Mouse (Mus musculus): ENCODE data around the gene 1500011B03Rik. TPM values are rescaled to one million over a fixed set of nuclear protein-coding genes. Genes with fewer than 3 reads are reported as not detected.
A peak's percentile ranks its signal among the peaks of the same experiment; 100 is the strongest.

1500011B03Rik gene
- polyA plus RNA-seq, 1 experiment = 245 TPM

DNA sequence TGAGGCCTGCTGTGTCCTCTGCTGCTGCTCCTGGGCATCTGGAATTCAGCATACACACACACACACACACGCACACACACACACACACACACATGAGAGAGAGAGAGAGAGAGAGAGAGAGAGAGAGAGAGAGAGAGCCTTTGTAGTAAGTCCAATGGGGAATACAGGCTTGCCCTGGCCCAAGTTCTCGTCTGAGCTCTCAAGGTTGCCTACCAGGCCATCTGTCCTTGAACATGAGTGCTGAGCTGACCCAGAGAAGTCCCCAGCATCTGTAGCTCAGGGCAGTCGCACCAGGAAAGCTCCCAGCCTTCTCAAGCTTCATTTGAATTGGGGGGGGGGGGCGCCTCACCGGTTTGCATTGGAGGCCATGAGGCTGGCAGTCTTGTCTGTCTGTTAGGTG lies 38.1 kb downstream of the 1500011B03Rik start:
- H3K4me3 ChIP-seq (ENCODE audit: insufficient read depth, low read length) = no peak overlapping the region
- H3K4me1 ChIP-seq (ENCODE audit: control insufficient read depth, insufficient read depth, low read length) = peaks cover 6% of the 10 kb centered on the region
- TF ChIP-seq CTCF (IDR thresholded peaks at IDR 0.05; ENCODE audit: extremely low read depth, insufficient read depth, low read length) = no peak
- TF ChIP-seq POLR2A (IDR thresholded peaks at IDR 0.05; ENCODE audit: extremely low read depth, insufficient read depth, low read length) = no peak
- peak overlapping the region; percentile 81 for H3K27ac ChIP-seq (ENCODE audit: insufficient read depth, low read length)

DNA sequence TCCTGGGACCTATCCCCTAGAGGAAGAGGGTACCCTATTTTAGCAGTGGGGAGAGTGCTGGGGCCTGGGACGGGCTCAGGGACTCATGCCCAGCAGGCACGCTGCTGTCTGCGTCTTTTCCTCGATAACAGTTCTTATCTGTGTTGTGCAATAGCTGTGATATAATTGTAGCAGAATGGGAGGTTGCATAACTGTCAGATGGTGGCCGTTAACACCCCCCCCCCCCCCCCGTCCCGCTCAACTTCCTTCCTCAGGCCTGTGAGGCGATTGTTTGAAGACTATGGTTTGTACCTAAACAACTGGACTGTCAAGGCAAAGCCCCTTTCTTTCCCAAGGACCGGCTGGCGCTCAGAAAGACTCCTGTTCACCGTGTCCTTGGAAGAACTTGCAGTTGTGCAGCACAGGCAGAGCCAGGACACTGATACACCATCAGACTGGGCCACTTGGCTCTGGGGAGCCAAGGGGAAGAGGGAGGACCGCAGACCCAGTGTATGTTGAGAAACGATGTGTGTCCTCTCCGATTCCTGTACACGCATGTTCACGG lies 38.6 kb downstream of the 1500011B03Rik start:
- Histone ChIP-seq H3K4me3 (ENCODE audit: insufficient read depth, low read length) (no peak overlapping the region), H3K4me1 (ENCODE audit: control insufficient read depth, insufficient read depth, low read length) (peaks cover 6% of the 10 kb centered on the region), H3K27ac (ENCODE audit: insufficient read depth, low read length) (peak overlapping the region; percentile 81)
- TF ChIP-seq POLR2A (IDR thresholded peaks at IDR 0.05; ENCODE audit: extremely low read depth, insufficient read depth, low read length) (no peak), CTCF (IDR thresholded peaks at IDR 0.05; ENCODE audit: extremely low read depth, insufficient read depth, low read length) (no peak)

DNA sequence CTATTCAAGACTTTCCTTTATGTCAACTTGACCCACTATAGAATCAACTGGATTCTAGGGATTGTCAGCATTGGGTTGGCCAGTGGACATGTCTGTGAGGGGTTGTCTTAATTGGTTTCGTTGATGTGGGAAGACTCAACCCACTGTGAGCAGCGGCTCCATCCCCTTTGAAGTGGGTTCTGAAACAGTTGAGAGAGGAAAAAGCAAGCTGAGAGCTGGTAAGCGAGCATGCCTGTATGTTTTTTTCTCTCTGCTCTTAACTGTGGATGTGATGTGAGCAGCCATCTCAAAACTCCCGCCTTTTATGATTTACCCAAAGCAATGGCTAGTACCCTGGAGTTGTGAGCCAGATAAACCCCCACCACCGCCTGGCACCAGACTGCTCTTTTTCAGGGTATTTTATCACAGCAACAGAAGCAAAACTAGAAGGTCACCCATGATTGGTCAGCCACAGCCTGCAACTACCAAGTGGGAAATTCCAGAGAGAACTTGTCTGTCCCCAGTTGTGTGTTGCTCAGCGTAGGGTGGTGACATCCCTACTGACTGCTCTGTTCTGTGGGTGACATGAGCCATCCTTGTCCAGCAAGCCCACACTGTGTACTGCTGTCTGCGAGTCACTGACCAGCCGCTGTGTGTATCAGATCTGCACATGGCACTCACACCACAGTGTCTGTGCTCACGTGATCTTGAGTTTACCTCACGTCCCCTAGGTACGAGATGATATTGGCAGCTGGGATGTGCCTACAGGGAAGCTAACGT lies 39.7 kb downstream of the 1500011B03Rik start:
- Histone ChIP-seq H3K4me3 (ENCODE audit: insufficient read depth, low read length) (no peak overlapping the region), H3K27ac (ENCODE audit: insufficient read depth, low read length) (peak overlapping the region; percentile 78; the same call in 1 of the 2 replicates), H3K4me1 (ENCODE audit: control insufficient read depth, insufficient read depth, low read length) (peaks cover 6% of the 10 kb centered on the region)
- TF ChIP-seq CTCF (IDR thresholded peaks at IDR 0.05; ENCODE audit: extremely low read depth, insufficient read depth, low read length) (no peak), POLR2A (IDR thresholded peaks at IDR 0.05; ENCODE audit: extremely low read depth, insufficient read depth, low read length) (no peak)

DNA sequence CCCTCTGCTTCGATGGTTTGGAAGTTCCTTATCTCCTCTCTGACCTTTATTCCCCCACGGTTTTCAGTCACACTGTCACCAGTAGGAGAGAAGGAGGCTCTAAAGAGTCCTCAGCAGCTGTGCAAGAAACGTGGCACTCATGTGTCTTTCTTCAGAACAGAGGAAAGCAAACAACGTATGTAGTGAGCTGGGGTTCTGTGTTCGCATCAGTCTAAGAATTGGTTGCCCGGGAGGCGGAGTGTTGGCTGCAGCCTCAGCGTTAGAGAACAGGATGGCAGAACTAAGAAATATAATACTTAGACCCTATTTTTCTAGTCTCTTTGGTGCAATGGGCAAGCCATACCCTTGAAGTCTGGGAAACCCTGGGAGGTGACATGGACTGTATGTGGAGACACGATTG lies 40.3 kb downstream of the 1500011B03Rik start:
- Histone ChIP-seq H3K4me3 (ENCODE audit: insufficient read depth, low read length) (no peak overlapping the region), H3K27ac (ENCODE audit: insufficient read depth, low read length) (no peak overlapping the region), H3K4me1 (ENCODE audit: control insufficient read depth, insufficient read depth, low read length) (peaks cover 6% of the 10 kb centered on the region)
- no peak for TF ChIP-seq CTCF (IDR thresholded peaks at IDR 0.05; ENCODE audit: extremely low read depth, insufficient read depth, low read length)
- no peak for TF ChIP-seq POLR2A (IDR thresholded peaks at IDR 0.05; ENCODE audit: extremely low read depth, insufficient read depth, low read length)

DNA sequence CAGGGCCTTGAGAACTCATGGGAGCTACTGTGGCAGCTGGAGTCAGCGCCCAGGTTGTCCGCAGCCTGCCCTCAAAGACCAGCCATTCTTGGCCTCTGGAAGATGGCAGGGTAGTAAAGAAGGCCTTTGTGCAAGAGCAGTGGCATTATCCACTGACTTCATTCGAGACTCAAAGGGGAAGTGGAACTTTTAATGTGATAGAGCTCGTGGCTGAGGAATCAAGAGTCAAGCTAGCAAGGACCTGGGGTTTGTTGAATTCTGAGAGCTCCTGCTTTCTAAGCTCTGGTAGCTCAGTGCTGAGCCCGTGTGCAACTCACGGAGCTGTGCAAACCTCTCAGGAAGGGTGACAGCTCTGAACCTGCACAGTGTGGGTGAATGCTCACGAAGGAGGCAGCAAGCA lies 42.4 kb downstream of the 1500011B03Rik start:
- no peak overlapping the region for H3K27ac ChIP-seq (ENCODE audit: insufficient read depth, low read length)

DNA sequence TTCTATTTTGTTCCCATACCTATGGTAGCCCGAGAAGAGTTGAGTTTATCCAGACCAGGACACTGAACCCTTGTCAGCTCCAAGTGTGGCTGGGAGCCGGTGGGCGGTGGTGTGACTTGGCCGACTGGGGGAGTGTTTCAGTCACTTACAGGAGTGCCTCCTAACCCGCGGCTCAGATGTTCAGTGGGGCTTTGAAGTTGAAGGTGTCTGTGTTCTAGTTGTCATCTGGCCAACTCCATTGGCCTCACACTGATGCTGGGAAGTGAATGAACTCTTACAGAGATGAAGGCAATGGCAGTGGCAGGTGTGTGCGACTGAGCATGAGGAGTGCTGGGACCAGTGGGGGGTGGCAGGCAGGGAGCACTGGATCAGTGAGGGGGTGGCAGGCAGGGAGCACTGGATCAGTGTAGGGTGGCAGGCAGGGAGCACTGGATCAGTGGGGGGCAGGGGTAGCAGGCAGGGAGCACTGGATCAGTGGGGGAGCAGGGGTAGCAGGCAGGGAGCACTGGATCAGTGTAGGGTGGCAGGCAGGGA lies 43.2 kb downstream of the 1500011B03Rik start:
- peaks cover 6% of the 10 kb centered on the region for H3K4me1 ChIP-seq (ENCODE audit: control insufficient read depth, insufficient read depth, low read length)
- no peak overlapping the region for H3K4me3 ChIP-seq (ENCODE audit: insufficient read depth, low read length)
- H3K27ac ChIP-seq (ENCODE audit: insufficient read depth, low read length) = no peak overlapping the region
- no peak for TF ChIP-seq CTCF (IDR thresholded peaks at IDR 0.05; ENCODE audit: extremely low read depth, insufficient read depth, low read length)
- no peak for TF ChIP-seq POLR2A (IDR thresholded peaks at IDR 0.05; ENCODE audit: extremely low read depth, insufficient read depth, low read length)

More for the DNA sequence above, 42.4 kb downstream of the 1500011B03Rik start:
- TF ChIP-seq CTCF (IDR thresholded peaks at IDR 0.05; ENCODE audit: extremely low read depth, insufficient read depth, low read length) (no peak), POLR2A (IDR thresholded peaks at IDR 0.05; ENCODE audit: extremely low read depth, insufficient read depth, low read length) (no peak)
- H3K4me1 ChIP-seq (ENCODE audit: control insufficient read depth, insufficient read depth, low read length) = peaks cover 6% of the 10 kb centered on the region
- H3K4me3 ChIP-seq (ENCODE audit: insufficient read depth, low read length) = no peak overlapping the region

DNA sequence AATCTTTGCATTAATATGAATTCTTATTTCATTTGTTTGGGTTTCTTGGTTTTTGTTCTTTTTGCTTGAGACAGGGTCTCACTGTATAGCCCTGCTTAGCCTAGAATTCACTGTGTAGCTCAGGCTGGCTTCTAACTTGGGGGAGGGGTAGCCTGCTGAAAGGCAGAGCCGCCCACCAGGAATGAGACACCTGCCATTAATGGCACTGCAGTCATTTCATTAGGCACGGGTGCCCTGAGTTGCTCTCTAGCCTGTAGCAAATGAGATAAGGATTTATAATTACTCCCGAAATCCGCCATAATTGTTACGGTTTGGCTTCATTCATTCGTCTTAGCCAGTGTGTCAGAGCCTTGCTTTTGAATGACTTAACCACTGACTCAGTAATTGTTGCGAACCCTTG lies 47.1 kb downstream of the 1500011B03Rik start:
- H3K27ac ChIP-seq (ENCODE audit: insufficient read depth, low read length) = no peak overlapping the region
- TF ChIP-seq POLR2A (IDR thresholded peaks at IDR 0.05; ENCODE audit: extremely low read depth, insufficient read depth, low read length) = no peak
- no peak for TF ChIP-seq CTCF (IDR thresholded peaks at IDR 0.05; ENCODE audit: extremely low read depth, insufficient read depth, low read length)
- no peaks in the 10 kb centered on the region for H3K4me1 ChIP-seq (ENCODE audit: control insufficient read depth, insufficient read depth, low read length)
- H3K4me3 ChIP-seq (ENCODE audit: insufficient read depth, low read length) = peak overlapping the region; percentile 86

DNA sequence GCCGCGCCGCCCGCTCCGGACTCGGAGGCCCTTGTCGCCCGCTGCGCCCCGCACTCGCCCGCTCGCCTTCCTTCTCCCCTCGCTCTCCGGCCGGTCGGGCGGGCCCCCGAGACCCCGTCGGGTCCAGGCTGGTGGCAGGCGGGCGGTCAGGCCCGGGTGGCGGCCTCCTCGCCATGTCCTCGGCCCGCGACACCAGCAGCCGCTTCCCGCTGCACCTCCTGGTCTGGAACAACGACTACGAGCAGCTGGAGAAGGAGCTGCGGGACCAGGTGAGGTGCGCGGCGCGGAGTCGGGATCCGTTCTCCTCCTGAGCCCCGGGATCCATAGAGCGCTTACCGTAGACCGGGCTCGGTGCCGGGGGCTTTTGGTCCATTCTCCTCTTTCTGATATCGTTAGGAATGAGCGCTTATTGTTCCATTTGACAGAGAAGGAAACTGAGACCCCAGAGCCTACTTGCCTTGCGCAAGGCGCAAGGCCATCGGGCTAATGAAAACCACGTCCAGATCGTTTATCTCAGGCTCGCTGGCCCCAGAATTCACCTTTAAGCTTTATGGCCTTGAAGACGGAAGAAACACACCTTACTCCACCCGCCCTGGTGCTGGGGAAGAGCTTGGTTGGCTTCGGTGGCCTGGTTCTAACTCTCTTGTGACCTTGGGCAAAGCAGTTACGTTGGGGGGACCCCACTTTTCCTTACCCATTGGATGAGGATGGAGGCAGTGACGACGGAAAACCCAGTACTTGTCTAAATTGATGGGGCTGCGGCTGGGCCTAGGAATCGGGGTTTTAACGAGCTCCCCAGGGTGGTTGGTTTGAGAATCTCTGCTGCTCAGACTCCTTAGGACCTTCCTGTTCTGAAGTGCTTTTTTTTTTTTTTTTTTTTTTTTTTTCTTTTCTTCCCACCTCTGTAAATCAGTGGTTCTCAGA lies 48.0 kb downstream of the 1500011B03Rik start, which contains the start of gene Git2:
TSS of gene Git2 (minus strand) at position 462 of the 924 bp plus-strand sequence.
- H3K4me3 ChIP-seq (ENCODE audit: insufficient read depth, low read length) = peak within 1 kb of the TSS; percentile 86
- no peaks in the 10 kb centered on the region for H3K4me1 ChIP-seq (ENCODE audit: control insufficient read depth, insufficient read depth, low read length)
- peak within 1 kb of the TSS; percentile 100 for H3K27ac ChIP-seq (ENCODE audit: insufficient read depth, low read length)
- TF ChIP-seq CTCF (IDR thresholded peaks at IDR 0.05; ENCODE audit: extremely low read depth, insufficient read depth, low read length) = no peak

DNA sequence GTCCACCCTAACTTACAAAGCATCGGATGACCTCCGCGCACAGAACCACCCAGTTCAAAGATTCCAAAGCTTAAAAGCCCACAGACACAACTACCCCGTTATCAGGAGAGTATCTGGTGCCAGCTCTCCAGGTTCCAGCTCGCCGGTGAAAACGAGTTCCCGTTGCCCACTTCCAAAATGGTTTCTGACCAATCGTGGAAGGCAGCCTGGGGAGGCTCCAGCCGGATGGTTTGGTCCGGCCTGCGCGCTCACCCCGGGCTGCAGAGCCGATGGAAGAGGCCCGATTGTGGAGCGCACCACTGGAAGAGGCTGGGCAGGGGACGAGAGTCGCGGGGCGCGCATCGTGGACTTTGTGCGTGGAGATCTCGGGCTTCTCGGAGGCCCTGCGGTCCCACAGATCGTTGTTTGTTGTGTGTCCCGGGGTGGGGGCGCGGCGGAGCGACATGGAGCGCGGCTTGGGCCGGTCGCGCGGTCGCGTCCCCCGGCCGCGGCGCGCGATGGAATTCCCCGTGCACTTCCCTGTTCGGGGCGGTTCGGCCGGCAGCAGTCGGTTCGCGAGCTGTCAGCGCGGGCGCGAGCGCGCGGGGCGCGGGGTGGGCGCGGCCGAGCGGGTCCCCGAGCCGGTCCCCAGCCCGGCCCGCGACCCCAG lies 48.7 kb downstream of the 1500011B03Rik start, which contains the start of gene Ankrd13a:
TSS of gene Ankrd13a (plus strand) at position 275 of the 649 bp plus-strand sequence.
- Histone ChIP-seq H3K4me1 (ENCODE audit: control insufficient read depth, insufficient read depth, low read length) (no peaks in the 10 kb centered on the region), H3K4me3 (ENCODE audit: insufficient read depth, low read length) (peak within 1 kb of the TSS; percentile 86), H3K27ac (ENCODE audit: insufficient read depth, low read length) (peak within 1 kb of the TSS; percentile 100)
- TF ChIP-seq CTCF (IDR thresholded peaks at IDR 0.05; ENCODE audit: extremely low read depth, insufficient read depth, low read length) (no peak), POLR2A (IDR thresholded peaks at IDR 0.05; ENCODE audit: extremely low read depth, insufficient read depth, low read length) (peak; percentile 85)

Measured in cortical plate, adult 2 months (tissue).